Mouse (Mus musculus) hindbrain, embryonic 11.5 days (tissue): ENCODE data around the gene Nfil3. TPM values are rescaled to one million over a fixed set of nuclear protein-coding genes. Genes with fewer than 3 reads are reported as not detected.

ENCODE experiments used
- ATAC-seq: fragments of 200-750 bp; cut with Nextera tagmentation; 2 replicates; pipeline ENCODE4 v1.8.0; 2017; ENCODE audit warnings: mild to moderate bottlenecking, moderate TSS enrichment, moderate library complexity; ENCODE audit not compliant: low FRiP score
- DNase-seq: peaks from one replicate; pipeline ENCODE4 v3.0.0-alpha.2; 2015; ENCODE audit warnings: low spot score
- H3K27ac ChIP-seq: fragments of 300-500 bp; sonication (generic); 2 replicates; pipeline ENCODE4 v1.5.1; 2014; ENCODE audit warnings: mild to moderate bottlenecking, low read depth, low read length
- H3K27me3 ChIP-seq: fragments of 300-500 bp; sonication (generic); 2 replicates; pipeline ENCODE4 v1.6.1; 2014; ENCODE audit warnings: mild to moderate bottlenecking, low read length, moderate library complexity, mixed read lengths; ENCODE audit not compliant: control insufficient read depth, insufficient read depth
- H3K36me3 ChIP-seq: fragments of 300-500 bp; sonication (generic); 2 replicates; pipeline ENCODE4 v1.6.1; 2014; ENCODE audit warnings: mild to moderate bottlenecking, low read length, moderate library complexity, mixed read lengths; ENCODE audit not compliant: control insufficient read depth, insufficient read depth
- H3K4me1 ChIP-seq: fragments of 300-500 bp; sonication (generic); replicated peaks from 2 replicates; pipeline ENCODE4 v1.6.1; 2014; ENCODE audit warnings: low read length, mixed read lengths; ENCODE audit not compliant: control insufficient read depth, insufficient read depth
- H3K4me2 ChIP-seq: fragments of 300-500 bp; sonication (generic); replicated peaks from 2 replicates; pipeline ENCODE4 v1.6.1; 2014; ENCODE audit warnings: mild to moderate bottlenecking, low read depth, low read length
- H3K4me3 ChIP-seq: fragments of 300-500 bp; sonication (generic); 2 replicates; pipeline ENCODE4 v1.5.1; 2014; ENCODE audit warnings: low read depth, low read length
- H3K9ac ChIP-seq: fragments of 300-500 bp; sonication (generic); 2 replicates; pipeline ENCODE4 v1.6.1; 2014; ENCODE audit warnings: low read depth, low read length
- H3K9me3 ChIP-seq: fragments of 300-500 bp; sonication (generic); 2 replicates; pipeline ENCODE4 v1.6.1; 2016; ENCODE audit warnings: low read length; ENCODE audit not compliant: control insufficient read depth
- WGBS: fragments of 180-500 bp; shearing (Covaris S2); extraction: QIAGEN DNeasy Blood & Tissue Kit; methylation state at CpG from one replicate; pipeline ENCODE4 v1.1.7; 2014; 5-methylcytosine and 5-hydroxymethylcytosine counted together
- polyA plus RNA-seq: library from polyadenylated mRNA; unstranded; fragments of >200 nt; fragmentation: Nextera tagmentation; extraction: Ambion mirVana; gene quantifications from 2 replicates; pipeline ENCODE4 v1.2.1, GENCODE M21; 2014

The Nfil3 gene
- polyA plus RNA-seq, 1 experiment from 2014 or later, result 30.0 TPM

GRCm38 (mm10) chr13:52918333-52918732 lies 62.5 kb downstream of the Nfil3 start:
- Histone ChIP-seq H3K27me3 (no peaks in the 10 kb centered on the region), H3K4me1 (no peaks in the 10 kb centered on the region), H3K36me3 (no peaks in the 10 kb centered on the region), H3K9me3 (no peaks in the 10 kb centered on the region), H3K4me3 (no peak overlapping the region), H3K4me2 (no peak overlapping the region), H3K27ac (no peak overlapping the region), H3K9ac (no peak overlapping the region)
- no peak for ATAC-seq
- no peak for DNase-seq
- WGBS, result 87% methylated on average over 5 of the region's 5 CpGs

Other genes starting within 250 kb of the Nfil3 start
- 44.3 and 46.9 TPM in 2 replicates for gene Auh, start 51.4 kb downstream of the Nfil3 start, polyA plus RNA-seq